Mouse (Mus musculus) A20 (cell line): ENCODE results near the gene AC131692.1.
"Not testable (repeated sequence)": the region's sequence is repeated elsewhere in the genome, so short reads cannot be mapped to it uniquely, and the experiment has no call there.

ENCODE experiments used
- DNase-seq: peaks from one replicate; pipeline ENCODE4 v3.0.0-alpha.2; 2011; ENCODE audit warnings: low read depth, low spot score

Gene AC131692.1

GRCm38 (mm10) chr19:6117346-6117985, 23.2 kb downstream of the AC131692.1 start:
- no peak for DNase-seq

GRCm38 (mm10) chr19:6117986-6118676, 23.9 kb downstream of the AC131692.1 start, which contains the start of gene Sac3d1:
TSS of gene Sac3d1 (minus strand) at chr19:6118650.
- peak; percentile 97 for DNase-seq

DNA sequence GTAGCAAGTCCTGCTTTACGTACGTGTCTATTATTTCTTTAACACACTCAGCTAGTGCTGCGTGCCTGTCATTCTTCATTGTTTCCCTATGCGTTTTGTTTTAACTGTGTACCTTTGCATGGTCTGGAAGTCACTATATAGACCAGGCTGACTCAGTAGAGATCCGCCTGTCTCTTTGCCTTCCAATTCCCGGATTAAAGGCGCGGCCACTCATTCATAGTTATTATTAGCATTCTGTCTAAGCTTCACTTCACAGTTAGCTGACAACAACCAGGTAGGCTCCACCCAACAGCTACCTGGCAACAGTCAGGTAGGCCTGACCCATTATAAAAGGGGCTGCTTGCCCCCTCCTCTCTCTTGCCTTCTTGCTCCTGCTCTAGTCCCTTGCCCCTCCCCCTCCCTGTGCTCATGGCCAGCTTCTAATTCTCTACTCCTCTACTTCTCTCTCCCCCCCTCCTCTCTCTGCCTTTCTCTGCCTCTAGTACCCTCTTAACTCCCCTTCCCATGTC, 24.5 kb downstream of the AC131692.1 start:
- DNase-seq, result no peak

DNA sequence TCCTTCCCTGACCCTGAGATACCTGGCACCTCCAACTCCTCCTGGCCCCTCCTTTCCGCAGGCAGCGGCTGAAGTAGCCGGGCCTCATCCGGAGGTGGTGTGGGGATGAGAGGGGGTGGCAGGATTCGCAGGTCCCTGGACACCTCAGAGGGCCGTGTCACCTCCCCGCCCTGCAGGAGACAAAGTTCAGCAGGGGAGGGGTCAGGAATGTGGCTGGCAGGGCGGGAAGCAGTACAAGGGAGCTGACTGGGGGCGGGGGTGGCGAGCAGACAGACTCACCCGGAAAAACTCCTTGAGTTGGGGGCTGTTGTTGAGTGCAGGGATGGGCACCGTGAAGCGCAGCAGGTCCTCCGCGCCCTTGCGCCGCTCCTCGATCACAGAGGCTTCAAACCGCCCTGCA, 27.5 kb downstream of the AC131692.1 start:
- DNase-seq, result no peak

DNA sequence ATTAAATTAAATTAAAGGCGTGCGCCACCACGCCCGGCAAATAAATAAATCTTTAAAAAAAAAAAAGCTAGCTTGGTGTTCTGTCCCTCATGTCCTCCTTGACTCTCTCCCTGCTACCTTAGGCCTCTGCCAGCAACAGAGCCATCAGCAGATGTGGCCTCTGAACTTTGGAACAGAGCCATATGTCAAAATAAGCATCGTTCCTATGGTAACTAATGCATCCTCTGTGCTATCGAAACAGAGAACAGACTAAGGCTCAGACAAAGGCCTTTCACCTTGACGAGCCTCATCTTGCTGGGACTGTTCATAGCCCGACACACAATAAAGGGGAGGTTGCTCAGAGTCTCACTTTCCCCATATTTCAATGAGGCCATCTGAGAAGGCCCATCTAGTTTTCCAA, 29.1 kb downstream of the AC131692.1 start:
- no peak for DNase-seq

GRCm38 (mm10) chr19:6124898-6125297, 30.7 kb downstream of the AC131692.1 start:
- DNase-seq, result no peak

GRCm38 (mm10) chr19:6126289-6126688, 32.1 kb downstream of the AC131692.1 start:
- peak; percentile 83 for DNase-seq

DNA sequence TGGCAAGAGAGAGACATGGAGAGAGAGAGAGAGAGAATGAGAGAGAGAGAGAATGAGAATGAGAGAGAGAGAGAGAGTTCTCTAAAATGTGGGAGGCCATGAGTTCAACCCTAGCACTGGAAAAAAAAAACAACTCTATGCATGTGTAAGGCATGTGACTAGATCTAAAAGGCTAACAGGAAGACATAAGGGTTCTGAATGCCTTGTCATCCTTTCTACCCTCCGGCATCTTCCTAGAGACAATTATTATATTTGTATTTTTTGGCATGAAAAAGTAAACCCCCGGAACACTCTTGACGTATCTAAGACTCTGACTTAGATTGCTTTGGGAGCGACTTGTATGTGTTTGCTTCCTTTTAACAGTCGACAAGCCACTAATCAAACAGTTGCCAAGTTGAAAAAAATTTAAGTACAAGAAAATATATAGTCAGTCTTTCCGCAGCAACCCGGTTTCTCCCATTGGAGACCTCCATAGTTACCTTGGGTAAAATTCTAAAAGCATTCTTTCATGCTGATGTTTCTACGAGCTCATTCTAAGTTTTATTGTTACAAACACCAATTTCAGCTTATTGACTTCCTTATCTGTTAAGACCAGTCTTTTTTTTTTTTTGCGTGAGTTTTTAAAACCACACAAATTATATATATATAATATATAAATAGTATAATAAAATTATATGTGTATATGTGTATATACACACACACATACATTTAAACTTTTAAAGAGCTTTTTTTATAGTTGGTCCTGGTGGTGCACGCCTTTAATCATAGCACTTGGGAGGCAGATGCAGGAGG, 32.8 kb downstream of the AC131692.1 start:
- peak; percentile 51 for DNase-seq

DNA sequence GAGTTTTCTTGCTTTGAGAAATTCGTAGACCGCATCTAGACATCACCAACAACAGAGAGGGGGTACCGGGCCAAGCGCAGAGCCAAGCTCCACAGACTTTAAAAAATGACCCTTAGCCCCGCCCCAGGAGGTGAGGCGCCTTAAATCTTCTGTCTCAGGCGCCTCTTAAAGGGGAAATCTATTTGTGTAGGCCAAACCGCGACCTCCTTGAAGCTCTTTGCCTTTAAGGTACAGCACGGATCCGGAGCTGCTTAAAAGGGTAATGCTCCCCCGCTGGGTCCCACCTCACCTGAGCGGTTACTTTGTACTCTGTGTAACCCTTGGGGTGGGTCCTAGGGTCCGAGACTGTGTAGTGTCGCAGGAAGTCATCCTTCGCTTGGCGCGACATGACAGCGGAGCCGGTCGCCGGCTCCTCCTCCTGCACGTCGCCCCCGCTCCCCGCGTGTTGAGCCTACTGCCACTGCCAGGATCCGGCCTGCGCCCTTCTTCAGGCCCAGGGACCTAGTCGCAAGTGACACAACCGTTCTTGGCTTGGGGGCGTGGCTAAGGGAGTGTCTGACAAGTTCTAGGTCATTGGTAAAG, 33.6 kb downstream of the AC131692.1 start, which contains the start of gene Snx15:
Gene Snx15, minus strand, starts transcription at position 545 of the 582 bp plus-strand sequence.
- peak; percentile 98 for DNase-seq

GRCm38 (mm10) chr19:6130414-6131128, 36.4 kb downstream of the AC131692.1 start:
- DNase-seq, result not testable (repeated sequence)

- no peak for DNase-seq
These were observed 38.1 kb downstream of the AC131692.1 start for GRCm38 (mm10) chr19:6132171-6132827.

- DNase-seq, result not testable (repeated sequence)
These were observed 39.0 kb downstream of the AC131692.1 start for GRCm38 (mm10) chr19:6133197-6133596.

- DNase-seq, result no peak
These were observed 42.2 kb downstream of the AC131692.1 start for GRCm38 (mm10) chr19:6136397-6136796.

- no peak for DNase-seq
These were observed 45.5 kb downstream of the AC131692.1 start for GRCm38 (mm10) chr19:6139701-6140100.

GRCm38 (mm10) chr19:6140374-6140677, 46.1 kb downstream of the AC131692.1 start:
- DNase-seq, result no peak

DNA sequence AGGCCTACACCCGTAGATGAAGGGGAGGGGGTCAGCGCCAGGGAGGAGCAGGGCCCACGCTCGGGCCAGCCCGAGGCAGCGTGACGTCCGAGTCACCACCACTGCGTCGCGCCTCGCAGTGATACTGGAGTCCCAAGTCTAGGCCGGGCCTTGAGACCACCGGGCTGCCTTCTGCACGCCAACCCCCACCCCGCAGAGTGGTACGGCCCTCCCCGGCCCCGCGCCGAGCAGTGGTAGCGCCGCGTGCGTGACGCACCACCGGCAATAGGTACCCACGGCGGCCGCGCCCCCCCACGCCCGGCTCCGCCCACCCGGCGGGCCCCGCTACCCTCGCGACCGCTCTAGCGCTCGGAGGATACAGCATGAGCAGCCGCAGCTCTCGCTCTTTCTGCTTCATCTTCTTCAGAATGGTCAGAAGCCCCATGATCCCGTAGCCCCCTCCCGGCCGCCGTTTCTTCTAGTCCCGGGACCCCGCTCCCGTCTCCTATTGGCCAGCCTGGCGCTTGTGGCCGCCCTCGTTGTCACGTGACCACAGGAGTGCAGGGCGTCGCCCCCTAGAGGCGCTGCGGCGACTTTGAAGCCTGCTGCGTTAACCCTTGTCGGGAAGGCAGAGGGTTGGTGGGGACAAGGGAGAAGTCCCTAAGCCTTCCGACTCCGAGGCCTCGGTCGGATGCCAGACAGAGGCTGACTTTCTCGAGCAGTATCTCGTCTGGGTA, 46.6 kb downstream of the AC131692.1 start, which contains the start of gene Batf2:
Gene Batf2, plus strand, starts transcription at position 306 of the 716 bp plus-strand sequence.
- DNase-seq, result peak; percentile 98

GRCm38 (mm10) chr19:6141394-6141749, 47.2 kb downstream of the AC131692.1 start, which contains the start of gene Arl2:
TSS of gene Arl2 (minus strand) at chr19:6141548.
- peak; percentile 93 for DNase-seq

DNA sequence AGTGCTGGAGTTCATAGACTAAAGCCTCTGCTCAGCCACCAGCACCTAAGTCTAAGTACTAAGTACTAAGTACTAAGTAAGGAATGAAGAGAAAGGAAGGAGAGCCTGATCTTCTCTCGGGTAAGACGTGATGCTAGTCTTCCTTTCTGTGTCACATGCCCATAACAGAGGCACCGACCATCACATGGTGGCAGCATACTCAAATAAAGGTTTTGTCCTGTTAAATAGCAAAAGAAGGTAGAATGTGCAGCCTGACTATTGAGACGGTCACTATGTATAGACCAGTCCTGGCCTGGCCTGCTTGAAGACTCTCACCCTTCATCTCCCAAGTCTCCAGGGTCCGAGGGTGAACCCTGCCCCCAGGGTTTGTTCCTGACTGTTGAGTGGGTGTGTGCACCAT, 50.6 kb downstream of the AC131692.1 start:
- no peak for DNase-seq
